Mouse (Mus musculus): ENCODE measurements around the gene Tmsb15l. TPM values are rescaled to one million over a fixed set of nuclear protein-coding genes. Genes with fewer than 3 reads are reported as not detected.
A peak's percentile ranks its signal among the peaks of the same experiment; 100 is the strongest.
"Not testable (repeated sequence)": the region's sequence is repeated elsewhere in the genome, so short reads cannot be mapped to it uniquely, and the experiment has no call there.

The Tmsb15l gene
- polyA plus RNA-seq, 1 experiment from 2014 or later, result 0.43 TPM

- not testable (repeated sequence) for H3K27ac ChIP-seq; DNase-seq; H3K36me3 ChIP-seq; H3K27me3 ChIP-seq; H3K9me3 ChIP-seq (replicated peaks); ATAC-seq (ENCODE audit: low read depth); H3K9ac ChIP-seq; H3K4me1 ChIP-seq (replicated peaks)
- peak within 1 kb of the TSS; percentile 39 for H3K4me2 ChIP-seq
- H3K4me3 ChIP-seq (replicated peaks), result peak within 1 kb of the TSS; percentile 26
- WGBS (ENCODE audit: insufficient replicate concordance), result 65% methylated on average over 6 of the region's 6 CpGs
Measured at GRCm38 (mm10) chrX:136975397-136975796, 1.3 kb downstream of the Tmsb15l start, which contains the start of gene Tmsb15b2. Tmsb15b2 (minus strand) TSS chrX:136975497.

- H3K9me3 ChIP-seq (replicated peaks), result no peaks in the 10 kb centered on the region
- no peak overlapping the region for H3K9ac ChIP-seq
- H3K4me2 ChIP-seq, result no peak overlapping the region
- no peaks in the 10 kb centered on the region for H3K4me1 ChIP-seq (replicated peaks)
- WGBS (ENCODE audit: insufficient replicate concordance), result 20% methylated on average over 2 of the region's 2 CpGs
- H3K4me3 ChIP-seq (replicated peaks), result no peak overlapping the region
- H3K36me3 ChIP-seq, result no peaks in the 10 kb centered on the region
- H3K27ac ChIP-seq, result no peak overlapping the region
- no peaks in the 10 kb centered on the region for H3K27me3 ChIP-seq
- ATAC-seq (ENCODE audit: low read depth), result no peak
- no peak for DNase-seq
Measured at GRCm38 (mm10) chrX:136959688-136960087, 17.0 kb downstream of the Tmsb15l start.

- H3K4me1 ChIP-seq (replicated peaks); H3K4me2 ChIP-seq; H3K27ac ChIP-seq; H3K36me3 ChIP-seq; H3K9me3 ChIP-seq (replicated peaks); H3K4me3 ChIP-seq (replicated peaks); DNase-seq; H3K27me3 ChIP-seq; ATAC-seq (ENCODE audit: low read depth); H3K9ac ChIP-seq: not testable (repeated sequence)
- 62% methylated on average over 5 of the region's 5 CpGs for WGBS (ENCODE audit: insufficient replicate concordance)
Measured at GRCm38 (mm10) chrX:136958300-136958699, 18.4 kb downstream of the Tmsb15l start.

- 22% methylated on average over 13 of the region's 13 CpGs for WGBS (ENCODE audit: insufficient replicate concordance)
- H3K4me1 ChIP-seq (replicated peaks); H3K27ac ChIP-seq; DNase-seq; H3K9me3 ChIP-seq (replicated peaks); H3K4me3 ChIP-seq (replicated peaks); H3K36me3 ChIP-seq; H3K9ac ChIP-seq; H3K27me3 ChIP-seq; H3K4me2 ChIP-seq: not testable (repeated sequence)
- peak; percentile 75; the same call in 1 of the 2 replicates for ATAC-seq (ENCODE audit: low read depth)
Measured at GRCm38 (mm10) chrX:136957583-136958279, 18.9 kb downstream of the Tmsb15l start.

GRCm38 (mm10) chrX:136937985-136938384 lies 38.7 kb downstream of the Tmsb15l start:
- ATAC-seq (ENCODE audit: low read depth) (no peak), DNase-seq (no peak)
- H3K4me1 ChIP-seq (replicated peaks), result no peaks in the 10 kb centered on the region
- no peak overlapping the region for H3K4me3 ChIP-seq (replicated peaks)
- no peaks in the 10 kb centered on the region for H3K9me3 ChIP-seq (replicated peaks)
- no peak overlapping the region for H3K27ac ChIP-seq
- H3K4me2 ChIP-seq, result no peak overlapping the region
- no peaks in the 10 kb centered on the region for H3K27me3 ChIP-seq
- no peak overlapping the region for H3K9ac ChIP-seq
- 17% methylated on average over 3 of the region's 3 CpGs for WGBS (ENCODE audit: insufficient replicate concordance)
- H3K36me3 ChIP-seq, result no peaks in the 10 kb centered on the region

- no peak within 1 kb of the TSS for H3K4me2 ChIP-seq
- H3K9me3 ChIP-seq (replicated peaks), result peaks cover 5% of the 10 kb centered on the region; the same call in 1 of the 2 replicates
- no peaks in the 10 kb centered on the region for H3K27me3 ChIP-seq
- no peak within 1 kb of the TSS for H3K9ac ChIP-seq
- no peaks in the 10 kb centered on the region for H3K4me1 ChIP-seq (replicated peaks)
- no peaks in the 10 kb centered on the region for H3K36me3 ChIP-seq
- DNase-seq (no peak), ATAC-seq (ENCODE audit: low read depth) (no peak)
- H3K4me3 ChIP-seq (replicated peaks), result no peak within 1 kb of the TSS
- 75% methylated on average over 14 of the region's 14 CpGs for WGBS (ENCODE audit: insufficient replicate concordance)
- no peak within 1 kb of the TSS for H3K27ac ChIP-seq
Measured at GRCm38 (mm10) chrX:136927031-136927430, 49.6 kb downstream of the Tmsb15l start, which contains the start of gene H2bfm. H2bfm (plus strand) TSS chrX:136927325.

GRCm38 (mm10) chrX:136925863-136926262 lies 50.8 kb downstream of the Tmsb15l start:
- H3K4me3 ChIP-seq (replicated peaks), result no peak overlapping the region
- H3K9ac ChIP-seq, result no peak overlapping the region
- no peaks in the 10 kb centered on the region for H3K4me1 ChIP-seq (replicated peaks)
- no peak overlapping the region for H3K4me2 ChIP-seq
- no peaks in the 10 kb centered on the region for H3K36me3 ChIP-seq
- DNase-seq (no peak), ATAC-seq (ENCODE audit: low read depth) (no peak)
- H3K27me3 ChIP-seq, result no peaks in the 10 kb centered on the region
- peaks cover 5% of the 10 kb centered on the region; the same call in 1 of the 2 replicates for H3K9me3 ChIP-seq (replicated peaks)
- no peak overlapping the region for H3K27ac ChIP-seq

Other genes with a start within 250 kb of the Tmsb15l start
- gene Morf4l2, start 233.2 kb downstream of the Tmsb15l start, polyA plus RNA-seq (2015; fragmentation: Nextera tagmentation; extraction: Ambion mirVana), result 227 and 272 TPM in 2 replicates
- gene Glra4, start 196.7 kb downstream of the Tmsb15l start, polyA plus RNA-seq (2015; fragmentation: Nextera tagmentation; extraction: Ambion mirVana), result not detected in 2 replicates
- gene Plp1, start 154.2 kb downstream of the Tmsb15l start, polyA plus RNA-seq (2015; fragmentation: Nextera tagmentation; extraction: Ambion mirVana), result 0.40 and 0.59 TPM in 2 replicates
- not detected in 2 replicates for gene Rab9b, start 108.1 kb downstream of the Tmsb15l start, polyA plus RNA-seq (2015; fragmentation: Nextera tagmentation; extraction: Ambion mirVana)
- gene H2bfm, start 49.5 kb downstream of the Tmsb15l start, polyA plus RNA-seq (2015; fragmentation: Nextera tagmentation; extraction: Ambion mirVana), result not detected in 2 replicates
- gene Tmsb15b2, start 1.4 kb downstream of the Tmsb15l start, polyA plus RNA-seq (2015; fragmentation: Nextera tagmentation; extraction: Ambion mirVana), result 6.3 and 10.6 TPM in 2 replicates
- 3.7 and 4.5 TPM in 2 replicates for gene Tmsb15b1, start within 50 bp of the Tmsb15l start, polyA plus RNA-seq (2015; fragmentation: Nextera tagmentation; extraction: Ambion mirVana)
- gene Zcchc18, start 16.3 kb upstream of the Tmsb15l start, polyA plus RNA-seq (2015; fragmentation: Nextera tagmentation; extraction: Ambion mirVana), result 0.42 and 0.44 TPM in 2 replicates
- gene Slc25a53, start 61.4 kb upstream of the Tmsb15l start, polyA plus RNA-seq (2015; fragmentation: Nextera tagmentation; extraction: Ambion mirVana), result 2.6 and 3.6 TPM in 2 replicates
- 1.2 and 1.5 TPM in 2 replicates for gene Fam199x, start 72.7 kb upstream of the Tmsb15l start, polyA plus RNA-seq (2015; fragmentation: Nextera tagmentation; extraction: Ambion mirVana)
- gene Esx1, start 145.2 kb upstream of the Tmsb15l start, polyA plus RNA-seq (2015; fragmentation: Nextera tagmentation; extraction: Ambion mirVana), result not detected in 2 replicates

Data from liver, embryonic 13.5 days (tissue).